In the genomic region with DNA sequence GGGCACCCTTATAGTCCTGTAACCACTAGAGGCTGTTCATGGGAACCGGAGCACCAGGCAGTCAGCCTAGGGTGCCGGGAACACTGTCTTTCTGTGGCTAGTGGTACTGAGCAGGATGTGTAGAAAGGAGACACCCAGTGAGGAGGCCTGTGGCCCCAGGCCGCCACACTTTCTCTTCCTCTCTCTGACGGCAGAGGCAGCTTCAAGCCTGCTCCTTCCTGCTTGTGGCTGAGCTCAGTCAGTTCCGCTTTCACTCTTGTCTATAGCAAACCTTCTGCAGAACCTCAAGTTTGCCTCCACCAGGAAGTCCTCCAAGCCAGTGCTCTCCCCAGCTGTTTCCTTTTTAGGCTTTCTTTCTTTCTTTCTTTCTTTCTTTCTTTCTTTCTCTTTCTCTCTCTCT, we compare ENCODE assay signal across 9 mouse cellular contexts.
A peak's percentile ranks its signal among the peaks of the same experiment; 100 is the strongest.
DNase-seq lines count a peak whose midpoint lies in the region; ATAC-seq and TF ChIP-seq lines count a peak whose summit lies in the region.
"Had no signal": no experiment of that assay in that cellular context is flagged by ENCODE, and none has a peak within 500 bp of the region (broad histone marks: within the 10 kb centered on the region; RNA-seq: fewer than 3 reads in every experiment).

No protein-coding gene starts in this region.

- no peaks in the 10 kb centered on the region for H3K36me3 ChIP-seq in kidney, adult 2 months (ENCODE audit: control insufficient read depth, insufficient read depth, low read length)
- no peaks in the 10 kb centered on the region for H3K36me3 ChIP-seq in kidney, embryonic 14.5 days (ENCODE audit: control insufficient read depth, insufficient read depth, low read length)
- H3K36me3 ChIP-seq in liver, embryonic 15.5 days (replicated peaks), result no peaks in the 10 kb centered on the region
- no peaks in the 10 kb centered on the region for H3K36me3 ChIP-seq in forebrain, embryonic 13.5 days (ENCODE audit: poor library complexity, severe bottlenecking)
- H3K36me3 ChIP-seq: neural tube, embryonic 12.5 days had no signal

- no peaks in the 10 kb centered on the region for H3K4me1 ChIP-seq in kidney, adult 2 months (ENCODE audit: control insufficient read depth, insufficient read depth, low read length)
- H3K4me1 ChIP-seq in kidney, embryonic 14.5 days (ENCODE audit: control insufficient read depth, insufficient read depth, low read length), result peaks cover 11% of the 10 kb centered on the region; the same call in 1 of the 2 replicates
- H3K4me1 ChIP-seq in liver, embryonic 15.5 days (replicated peaks), result no peaks in the 10 kb centered on the region
- 0 out of 2 replicates have a peak, but pooled peaks cover 6% of the 10 kb centered on the region for H3K4me1 ChIP-seq in forebrain, embryonic 13.5 days
- H3K4me1 ChIP-seq: neural tube, embryonic 12.5 days had no signal

- no peak for ATAC-seq in kidney, embryonic 14.5 days (ENCODE audit: low FRiP score, low TSS enrichment)
- ATAC-seq in liver, embryonic 15.5 days (ENCODE audit: insufficient read depth), result no peak; the same call in 1 of the 2 replicates
- no peak for ATAC-seq in forebrain, embryonic 13.5 days

- DNase-seq in kidney, adult 2 months, result peak; percentile 42
- DNase-seq in T-cell, adult 2 months (ENCODE audit: low spot score), result peak; percentile 92
- peak; percentile 41 to 58 for DNase-seq in spleen, postnatal 14 days (ENCODE audit: low spot score in 2 of 2)
- no peak for DNase-seq in cerebellum, postnatal 10 days
- DNase-seq in urinary bladder, adult 2 months (ENCODE audit: low spot score), result no peak

- no peak overlapping the region for H3K4me3 ChIP-seq in kidney, adult 2 months (ENCODE audit: insufficient read depth, low read depth, low read length)
- no peak overlapping the region for H3K4me3 ChIP-seq in kidney, embryonic 14.5 days (ENCODE audit: low read length)
- H3K4me3 ChIP-seq in liver, embryonic 15.5 days (replicated peaks), result no peak overlapping the region
- H3K4me3 ChIP-seq in forebrain, embryonic 13.5 days, result no peak overlapping the region
- H3K4me3 ChIP-seq: neural tube, embryonic 12.5 days had no signal

- H3K27ac ChIP-seq in kidney, adult 2 months (ENCODE audit: insufficient read depth, low read depth, low read length), result no peak overlapping the region
- H3K27ac ChIP-seq in kidney, embryonic 14.5 days (ENCODE audit: low read depth, low read length), result no peak overlapping the region
- peak overlapping the region; percentile 57; the same call in 1 of the 2 replicates for H3K27ac ChIP-seq in liver, embryonic 15.5 days (replicated peaks)
- no peak overlapping the region for H3K27ac ChIP-seq in forebrain, embryonic 13.5 days
- H3K27ac ChIP-seq: neural tube, embryonic 12.5 days had no signal

- no peak for TF ChIP-seq POLR2A in kidney, adult 2 months (IDR thresholded peaks at IDR 0.05; ENCODE audit: low read depth, low read length)

- H3K4me2 ChIP-seq in kidney, embryonic 14.5 days (replicated peaks; ENCODE audit: low read depth, low read length), result no peak overlapping the region
- peak overlapping the region; percentile 18; the same call in 1 of the 2 replicates for H3K4me2 ChIP-seq in liver, embryonic 15.5 days
- H3K4me2 ChIP-seq in forebrain, embryonic 13.5 days, result no peak overlapping the region
- H3K4me2 ChIP-seq: neural tube, embryonic 12.5 days had no signal

- H3K9ac ChIP-seq in kidney, embryonic 14.5 days (ENCODE audit: low read depth, low read length), result no peak overlapping the region
- H3K9ac ChIP-seq in liver, embryonic 15.5 days, result no peak overlapping the region
- H3K9ac ChIP-seq in forebrain, embryonic 13.5 days, result no peak overlapping the region
- H3K9ac ChIP-seq: neural tube, embryonic 12.5 days had no signal

- 83% methylated on average over 5 of the region's 5 CpGs for WGBS in kidney, adult 2 months
- 73% methylated on average over 5 of the region's 5 CpGs for WGBS in kidney, embryonic 14.5 days
- 14% methylated on average over 5 of the region's 5 CpGs for WGBS in liver, embryonic 15.5 days (ENCODE audit: insufficient replicate concordance)
- 90% methylated on average over 5 of the region's 5 CpGs for whole genome bisulfite sequencing in forebrain, embryonic 13.5 days

- no peak for TF ChIP-seq CTCF in kidney, adult 2 months (conservative IDR thresholded peaks at IDR 0.05; ENCODE audit: insufficient read depth, insufficient read length, low read depth, low read length)

- H3K9me3 ChIP-seq in kidney, embryonic 14.5 days (ENCODE audit: control insufficient read depth, low read length), result no peaks in the 10 kb centered on the region
- no peaks in the 10 kb centered on the region for H3K9me3 ChIP-seq in liver, embryonic 15.5 days (replicated peaks)
- H3K9me3 ChIP-seq in forebrain, embryonic 13.5 days (replicated peaks), result no peaks in the 10 kb centered on the region; the same call in 1 of the 2 replicates
- H3K9me3 ChIP-seq: neural tube, embryonic 12.5 days had no signal

- no peaks in the 10 kb centered on the region for H3K27me3 ChIP-seq in kidney, adult 2 months (replicated peaks; ENCODE audit: control insufficient read depth, insufficient read depth, low read length)
- no peaks in the 10 kb centered on the region for H3K27me3 ChIP-seq in kidney, embryonic 14.5 days (ENCODE audit: control insufficient read depth, insufficient read depth, low read length)
- no peaks in the 10 kb centered on the region for H3K27me3 ChIP-seq in liver, embryonic 15.5 days
- H3K27me3 ChIP-seq in forebrain, embryonic 13.5 days, result 0 out of 2 replicates have a peak, but pooled peaks cover 8% of the 10 kb centered on the region
- H3K27me3 ChIP-seq: neural tube, embryonic 12.5 days had no signal

Comparison
In these comparisons a context has a peak if more than half of its experiments do, and no peak if none do; other contexts are left out.
1. DNase-seq: peak in kidney, adult 2 months (single experiment), T-cell, adult 2 months (single experiment) and spleen, postnatal 14 days (2 of 2); none in cerebellum, postnatal 10 days (0 of 2) and urinary bladder, adult 2 months (single experiment).